Mouse (Mus musculus) midbrain, embryonic 10.5 days (tissue): ENCODE results near the gene Olfr1440. TPM values are rescaled to one million over a fixed set of nuclear protein-coding genes. Genes with fewer than 3 reads are reported as not detected.

ENCODE experiments used
- DNase-seq: peaks from one replicate; pipeline ENCODE4 v3.0.0-alpha.2; 2017; ENCODE audit warnings: low spot score
- H3K27ac ChIP-seq: fragments of 300-500 bp; sonication (generic); replicated peaks from 2 replicates; pipeline ENCODE4 v1.5.1; 2016; ENCODE audit warnings: mild to moderate bottlenecking
- H3K27me3 ChIP-seq: fragments of 300-500 bp; sonication (generic); 2 replicates; pipeline ENCODE4 v1.6.1; 2016; ENCODE audit warnings: low read depth, mild to moderate bottlenecking; ENCODE audit not compliant: poor library complexity, severe bottlenecking
- H3K36me3 ChIP-seq: fragments of 300-500 bp; sonication (generic); 2 replicates; pipeline ENCODE4 v1.6.1; 2016; ENCODE audit warnings: mild to moderate bottlenecking, moderate library complexity
- H3K4me1 ChIP-seq: fragments of 300-500 bp; sonication (generic); 2 replicates; pipeline ENCODE4 v1.6.1; 2016
- H3K4me3 ChIP-seq: fragments of 300-500 bp; sonication (generic); 2 replicates; pipeline ENCODE4 v1.5.1; 2016; ENCODE audit warnings: mild to moderate bottlenecking, moderate library complexity
- H3K9me3 ChIP-seq: fragments of 300-500 bp; sonication (generic); replicated peaks from 2 replicates; pipeline ENCODE4 v1.6.1; 2016; ENCODE audit warnings: mild to moderate bottlenecking
- WGBS: fragments of 180-500 bp; shearing (Covaris S2); methylation state at CpG from one replicate; pipeline ENCODE4 v1.1.7; 2016; 5-methylcytosine and 5-hydroxymethylcytosine counted together
- polyA plus RNA-seq: library from polyadenylated mRNA; unstranded; fragments of >200 nt; fragmentation: Nextera tagmentation; extraction: Ambion mirVana; gene quantifications from 2 replicates; pipeline ENCODE4 v1.2.1, GENCODE M21; 2016

The Olfr1440 gene
- polyA plus RNA-seq, 1 experiment from 2014 or later, result not detected

- no peak for DNase-seq
- H3K9me3 ChIP-seq, result no peaks in the 10 kb centered on the region
- H3K27ac ChIP-seq, result no peak overlapping the region
- no peaks in the 10 kb centered on the region for H3K36me3 ChIP-seq
- H3K4me1 ChIP-seq, result 0 out of 2 replicates have a peak, but pooled peaks cover 4% of the 10 kb centered on the region
- H3K27me3 ChIP-seq, result no peaks in the 10 kb centered on the region
- H3K4me3 ChIP-seq, result no peak overlapping the region
- WGBS, result 63% methylated on average over 1 of the region's 1 CpGs
Observed at GRCm38 (mm10) chr19:12439581-12439980, 52.5 kb downstream of the Olfr1440 start.

GRCm38 (mm10) chr19:12440103-12440725 lies 53.1 kb downstream of the Olfr1440 start:
- no peaks in the 10 kb centered on the region for H3K36me3 ChIP-seq
- DNase-seq, result no peak
- H3K4me3 ChIP-seq, result no peak overlapping the region
- H3K27me3 ChIP-seq, result no peaks in the 10 kb centered on the region
- 0 out of 2 replicates have a peak, but pooled peaks cover 4% of the 10 kb centered on the region for H3K4me1 ChIP-seq
- WGBS, result 72% methylated on average over 5 of the region's 5 CpGs
- no peaks in the 10 kb centered on the region for H3K9me3 ChIP-seq
- no peak overlapping the region for H3K27ac ChIP-seq

- Histone ChIP-seq H3K27ac (no peak overlapping the region), H3K9me3 (no peaks in the 10 kb centered on the region), H3K27me3 (no peaks in the 10 kb centered on the region), H3K4me3 (no peak overlapping the region), H3K4me1 (0 out of 2 replicates have a peak, but pooled peaks cover 4% of the 10 kb centered on the region), H3K36me3 (no peaks in the 10 kb centered on the region)
- DNase-seq, result no peak
- 85% methylated on average over 4 of the region's 4 CpGs for WGBS
Observed at GRCm38 (mm10) chr19:12442560-12442959, 55.5 kb downstream of the Olfr1440 start.

- H3K4me1 ChIP-seq, result 0 out of 2 replicates have a peak, but pooled peaks cover 4% of the 10 kb centered on the region
- H3K9me3 ChIP-seq, result no peaks in the 10 kb centered on the region
- H3K27ac ChIP-seq, result no peak overlapping the region
- DNase-seq, result no peak
- 86% methylated on average over 3 of the region's 3 CpGs for WGBS
- H3K4me3 ChIP-seq, result no peak overlapping the region
- H3K27me3 ChIP-seq, result no peaks in the 10 kb centered on the region
- H3K36me3 ChIP-seq, result no peaks in the 10 kb centered on the region
Observed at GRCm38 (mm10) chr19:12445014-12445413, 57.9 kb downstream of the Olfr1440 start.

Other genes with a start within 250 kb of the Olfr1440 start
- gene Olfr1555-ps1, start 217.2 kb upstream of the Olfr1440 start, polyA plus RNA-seq, result not detected in 2 replicates
- not detected in 2 replicates for gene Olfr1431, start 186.6 kb upstream of the Olfr1440 start, polyA plus RNA-seq
- gene Olfr1432, start 154.7 kb upstream of the Olfr1440 start, polyA plus RNA-seq, result not detected in 2 replicates
- gene Olfr262, start 145.6 kb upstream of the Olfr1440 start, polyA plus RNA-seq, result not detected in 2 replicates
- not detected in 2 replicates for gene Olfr235, start 126.2 kb upstream of the Olfr1440 start, polyA plus RNA-seq
- not detected in 2 replicates for gene Olfr1434, start 107.4 kb upstream of the Olfr1440 start, polyA plus RNA-seq
- gene Olfr1436, start 88.1 kb upstream of the Olfr1440 start, polyA plus RNA-seq, result not detected in 2 replicates
- gene Olfr1437, start 62.2 kb upstream of the Olfr1440 start, polyA plus RNA-seq, result not detected in 2 replicates
- gene Olfr1438-ps1, start 51.4 kb upstream of the Olfr1440 start, polyA plus RNA-seq, result not detected in 2 replicates
- gene Olfr1441, start 30.2 kb downstream of the Olfr1440 start, polyA plus RNA-seq, result not detected in 2 replicates
- not detected in 2 replicates for gene Pfpl, start 40.6 kb downstream of the Olfr1440 start, polyA plus RNA-seq
- 0.19 and 0.40 TPM in 2 replicates for gene Mpeg1, start 73.5 kb downstream of the Olfr1440 start, polyA plus RNA-seq
- gene Dtx4, start 114.2 kb downstream of the Olfr1440 start, polyA plus RNA-seq, result 54.9 and 59.2 TPM in 2 replicates
- 20.9 and 21.0 TPM in 2 replicates for gene Fam111a, start 158.5 kb downstream of the Olfr1440 start, polyA plus RNA-seq
- gene Gm4952, start 212.7 kb downstream of the Olfr1440 start, polyA plus RNA-seq, result not detected in 2 replicates
- not detected in 2 replicates for gene Glyat, start 246.0 kb downstream of the Olfr1440 start, polyA plus RNA-seq